Mouse (Mus musculus) gastrocnemius, adult 2 months (tissue): ENCODE results near the gene Rsph14. TPM values are rescaled to one million over a fixed set of nuclear protein-coding genes. Genes with fewer than 3 reads are reported as not detected.

Source experiments
- DNase-seq: peaks from one replicate; pipeline ENCODE4 v3.0.0; 2022
- H3K27ac ChIP-seq: fragments of 200-600 bp; 2 replicates; pipeline ENCODE4 v1.8.1; 2022; ENCODE audit warnings: mild to moderate bottlenecking
- H3K4me3 ChIP-seq: fragments of 200-600 bp; 2 replicates; pipeline ENCODE4 v1.8.1; 2022; ENCODE audit warnings: mild to moderate bottlenecking, moderate library complexity
- CTCF ChIP-seq: fragments of 200-600 bp; IDR thresholded peaks from 2 replicates; pipeline ENCODE4 v1.8.1; 2022; ENCODE audit warnings: antibody characterized with exemption, mild to moderate bottlenecking, moderate library complexity
- intact Hi-C: fragments of 180-260 bp; cut with DNase I; formaldehyde crosslinking; loops from one replicate; pipeline ENCODE4 v1.15.1; 2025
- long read RNA-seq, 2 experiments: library from polyadenylated mRNA; stranded (forward); transcript quantifications; one replicate each; pipeline ENCODE4 v2.0.0; 2021
- total RNA-seq, 2 experiments: library from RNA; stranded (reverse); gene quantifications; 2 replicates each; pipeline ENCODE4 v1.2.3; 2021

Gene Rsph14
- total RNA-seq = not detected
- long read RNA-seq, experiment 1 = 0 reads
- long read RNA-seq, experiment 2 = 0 reads

DNA sequence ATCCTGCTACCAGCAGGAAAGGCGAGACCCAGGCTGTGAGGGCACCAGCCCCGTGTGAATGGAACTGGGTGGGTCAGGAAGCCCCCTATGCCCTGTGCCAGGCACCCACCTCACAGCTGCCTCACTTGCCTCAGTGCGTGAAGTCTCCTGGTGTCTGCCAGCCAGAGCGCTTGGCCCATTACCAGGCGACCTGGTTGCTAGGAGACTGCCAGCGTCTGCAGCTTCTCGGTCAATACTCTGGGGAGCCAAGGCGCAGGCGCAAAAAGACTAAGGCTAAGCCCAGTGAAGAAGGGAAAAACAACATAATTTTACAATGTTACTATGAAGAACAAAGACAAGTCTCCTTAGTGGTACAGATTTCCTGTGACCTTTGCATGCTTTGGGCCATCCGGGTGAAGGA lies at the start of gene Rsph14:
TSS of gene Rsph14 (minus strand) at position 192 of the 400 bp plus-strand sequence.
- peak within 1 kb of the TSS; percentile 23 for H3K4me3 ChIP-seq
- no peak for TF ChIP-seq CTCF
- no peak within 1 kb of the TSS for H3K27ac ChIP-seq
- peak; percentile 89 for DNase-seq
- intact Hi-C loops = no loop called here

DNA sequence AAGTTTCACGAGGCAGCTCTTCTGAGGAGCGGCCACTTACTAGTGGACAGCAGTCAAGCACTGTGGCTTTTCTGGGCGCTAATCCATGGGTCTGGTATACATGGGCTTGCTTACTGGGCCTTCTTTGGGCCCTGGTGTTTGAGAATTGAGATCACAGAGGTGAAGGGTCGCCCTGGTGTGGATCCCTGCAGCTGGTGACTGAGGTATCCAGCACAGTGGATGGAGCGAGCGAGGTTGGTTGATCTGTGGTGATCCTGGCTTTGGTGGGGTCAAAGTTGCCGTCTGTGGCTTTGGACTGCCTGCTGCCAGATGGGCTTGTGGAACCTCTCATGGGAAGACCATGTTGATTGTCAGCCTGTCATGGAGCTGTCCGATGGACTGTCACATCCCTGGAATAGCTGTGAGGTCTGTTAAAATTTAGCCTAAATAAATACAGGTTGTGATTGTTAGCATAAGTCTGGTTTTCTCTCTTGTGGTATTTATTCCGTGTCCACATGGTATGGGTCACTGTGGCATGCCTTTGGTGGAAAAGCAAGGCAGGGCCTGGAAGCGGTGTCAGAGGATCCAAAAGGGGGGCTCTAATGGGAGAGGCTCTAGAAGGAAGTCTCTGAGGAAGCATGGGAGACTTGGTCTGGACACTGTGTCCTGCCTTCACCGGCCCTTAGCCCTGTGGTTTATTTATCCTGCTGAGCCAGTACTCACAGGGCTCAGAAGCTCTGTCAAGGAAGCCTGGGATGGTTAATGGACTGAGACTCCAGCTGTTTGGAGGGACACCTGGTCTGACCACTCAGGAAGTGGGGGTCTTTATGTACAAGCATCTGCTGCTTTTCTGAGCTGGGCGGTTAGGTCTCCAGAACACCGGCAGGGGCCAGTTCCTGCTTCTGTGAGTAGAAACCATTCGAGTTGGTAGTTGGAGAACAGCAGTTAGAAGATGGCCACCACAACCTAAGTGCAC lies 46.1 kb upstream of the Rsph14 start:
- H3K4me3 ChIP-seq = no peak overlapping the region
- H3K27ac ChIP-seq = no peak overlapping the region
- intact Hi-C loops = no loop called here
- no peak for TF ChIP-seq CTCF
- no peak for DNase-seq

DNA sequence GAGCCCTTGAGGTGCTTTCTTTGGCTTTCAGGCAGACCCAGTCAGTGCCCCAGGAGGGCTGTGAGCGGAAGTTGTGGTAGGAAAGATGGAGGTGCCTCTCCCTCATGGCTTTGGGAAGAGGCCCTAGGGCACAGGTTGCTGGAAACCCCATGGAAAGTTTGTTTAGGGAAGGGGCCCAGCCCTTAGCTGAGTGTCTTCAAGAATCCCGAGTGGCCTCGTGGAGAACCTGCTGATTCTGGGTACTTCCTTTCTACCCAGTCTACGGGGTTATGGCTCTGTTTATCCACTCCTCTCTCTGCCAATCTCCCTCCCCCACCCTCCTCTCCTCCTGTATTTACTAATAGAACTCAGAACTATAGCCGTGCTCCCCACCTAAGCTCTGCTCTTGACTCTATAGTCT lies 43.3 kb upstream of the Rsph14 start:
- Histone ChIP-seq H3K4me3 (no peak overlapping the region), H3K27ac (no peak overlapping the region)
- DNase-seq = no peak
- intact Hi-C loops = no loop called here
- no peak for TF ChIP-seq CTCF

DNA sequence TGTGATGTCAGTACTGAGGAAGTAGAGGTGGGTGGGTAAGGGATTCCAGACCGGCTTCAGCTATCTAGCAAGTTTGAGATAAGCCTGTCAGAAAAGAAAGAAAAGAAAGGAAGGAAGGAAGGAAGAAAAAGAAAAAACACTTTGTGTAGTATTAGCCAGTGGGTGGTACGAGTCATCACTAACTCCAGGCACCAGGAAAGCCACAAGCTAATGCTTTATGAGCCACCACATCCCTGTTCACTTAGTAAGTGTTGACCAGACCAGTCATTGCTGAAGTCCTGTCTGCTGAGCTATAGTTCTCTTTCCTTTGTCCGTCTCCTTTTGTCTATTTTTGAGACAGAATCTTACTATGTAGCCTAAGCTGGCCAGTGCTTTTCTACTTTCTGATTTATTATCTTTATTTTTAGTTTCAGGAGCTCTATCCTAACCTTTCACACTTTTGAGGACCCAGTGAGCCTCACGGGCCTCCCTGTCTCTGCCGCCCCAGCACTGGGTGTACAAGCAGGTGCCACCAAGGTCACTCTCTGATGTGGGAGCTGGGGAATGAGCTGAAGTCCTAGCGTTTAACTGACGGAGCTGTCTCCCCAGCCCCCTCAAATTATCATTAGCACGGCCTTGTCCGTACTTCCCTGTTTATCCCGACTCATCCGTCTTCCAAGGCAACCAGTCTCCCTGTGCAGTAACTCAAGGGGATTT lies 38.0 kb upstream of the Rsph14 start:
- TF ChIP-seq CTCF = no peak
- intact Hi-C loops = no loop called here
- Histone ChIP-seq H3K4me3 (no peak overlapping the region), H3K27ac (no peak overlapping the region)
- no peak for DNase-seq

DNA sequence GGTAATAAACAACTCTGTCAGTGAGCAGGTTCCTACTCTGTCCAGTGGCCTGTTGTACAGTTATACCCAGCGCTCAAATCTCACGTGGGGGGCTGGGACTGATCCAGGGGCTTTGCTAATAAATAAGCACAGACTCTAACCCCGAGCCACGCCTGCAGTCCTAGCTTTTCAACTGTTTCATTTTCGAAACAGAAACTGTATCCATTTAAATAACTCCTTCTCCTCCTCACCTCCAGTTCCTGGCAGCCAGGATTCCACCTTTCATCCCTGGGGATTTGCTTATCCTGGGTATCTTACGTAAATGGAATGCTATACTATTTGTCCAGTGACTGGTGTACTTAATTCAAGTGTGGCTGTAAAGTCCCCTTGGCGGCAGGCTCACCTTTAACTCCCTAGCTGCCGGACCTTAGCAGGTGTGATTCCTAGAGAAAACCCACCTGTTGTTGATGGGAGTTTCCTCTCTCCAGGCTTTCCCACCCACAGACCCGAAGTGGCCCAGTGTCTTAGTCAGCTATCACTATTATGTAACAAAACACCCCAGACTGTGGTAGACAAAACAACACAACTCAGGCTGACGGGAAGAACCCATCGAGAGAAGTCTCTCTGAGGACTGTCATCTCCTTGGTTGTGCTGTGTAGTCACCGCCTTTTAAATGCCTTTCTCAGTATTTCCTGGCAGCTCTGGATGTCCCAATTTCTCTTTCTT lies 36.4 kb upstream of the Rsph14 start:
- intact Hi-C loops = no loop called here
- no peak for TF ChIP-seq CTCF
- no peak for DNase-seq
- no peak overlapping the region; the same call in 1 of the 2 replicates for H3K27ac ChIP-seq
- H3K4me3 ChIP-seq = peak overlapping the region; percentile 8

DNA sequence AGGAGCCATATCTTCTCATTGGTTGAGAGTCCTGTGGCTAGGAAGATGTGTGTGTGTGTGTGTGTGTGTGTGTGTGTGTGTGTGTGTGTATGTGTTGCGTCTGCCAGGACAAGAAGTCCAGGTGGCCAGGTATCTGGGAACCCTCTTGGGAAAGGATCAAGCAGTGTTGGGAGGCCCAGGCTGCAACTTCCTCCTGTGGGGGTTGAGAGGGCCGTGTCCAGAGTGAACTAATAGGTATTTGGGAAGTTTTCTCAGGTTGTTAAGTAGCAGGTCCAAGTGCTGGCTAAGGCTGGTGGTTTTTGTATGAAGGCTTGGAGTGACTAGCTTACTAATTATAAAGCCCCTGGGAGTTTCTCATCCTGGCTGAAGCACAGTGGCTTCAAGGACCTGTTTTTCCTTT lies 35.7 kb upstream of the Rsph14 start:
- no peak for TF ChIP-seq CTCF
- H3K27ac ChIP-seq = no peak overlapping the region; the same call in 1 of the 2 replicates
- H3K4me3 ChIP-seq = no peak overlapping the region
- DNase-seq = no peak
- intact Hi-C loops = no loop called here

DNA sequence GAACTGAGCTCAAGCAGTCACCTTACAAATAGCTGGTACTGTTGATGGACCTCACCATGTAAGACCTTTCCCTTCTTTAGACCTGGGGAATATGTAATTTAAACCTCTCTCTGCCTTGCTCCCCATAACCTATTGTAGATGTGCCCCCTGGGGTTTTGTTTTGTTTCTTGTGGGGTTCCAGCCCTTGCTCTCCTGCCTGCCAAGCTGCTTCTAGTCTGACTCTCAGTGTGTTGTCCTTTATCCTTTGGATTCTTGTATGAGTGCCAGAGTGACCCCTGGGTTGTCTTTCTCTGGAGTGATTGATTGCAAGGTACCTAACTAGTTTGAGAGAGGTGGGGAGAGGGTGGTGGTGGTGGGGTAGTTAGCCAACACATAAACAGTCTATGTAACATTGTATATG lies 35.1 kb upstream of the Rsph14 start:
- no peak for TF ChIP-seq CTCF
- no peak for DNase-seq
- H3K27ac ChIP-seq = no peak overlapping the region
- no peak overlapping the region for H3K4me3 ChIP-seq
- intact Hi-C loops = no loop called here

DNA sequence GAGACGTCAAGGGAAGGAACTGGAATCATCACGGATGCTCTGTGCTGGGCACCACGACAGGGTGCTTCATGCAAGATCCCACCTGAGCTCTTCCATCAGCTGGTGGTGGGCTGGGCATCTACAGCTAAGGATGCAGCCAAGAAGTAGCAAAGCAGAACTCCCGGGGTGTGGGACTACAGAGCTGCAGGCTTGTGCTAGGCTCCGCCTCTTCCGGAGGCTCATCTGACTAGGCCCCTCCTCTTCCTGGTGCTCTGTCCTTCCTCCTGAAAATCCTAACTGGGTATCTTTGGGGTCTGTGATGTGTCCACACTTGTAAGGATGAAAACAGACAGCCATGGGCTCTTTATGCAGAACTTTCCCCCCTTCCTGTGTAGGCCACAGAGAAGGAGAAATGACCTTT lies 33.3 kb upstream of the Rsph14 start:
- H3K4me3 ChIP-seq = no peak overlapping the region
- no peak for DNase-seq
- no peak overlapping the region for H3K27ac ChIP-seq
- intact Hi-C loops = no loop called here
- no peak for TF ChIP-seq CTCF

DNA sequence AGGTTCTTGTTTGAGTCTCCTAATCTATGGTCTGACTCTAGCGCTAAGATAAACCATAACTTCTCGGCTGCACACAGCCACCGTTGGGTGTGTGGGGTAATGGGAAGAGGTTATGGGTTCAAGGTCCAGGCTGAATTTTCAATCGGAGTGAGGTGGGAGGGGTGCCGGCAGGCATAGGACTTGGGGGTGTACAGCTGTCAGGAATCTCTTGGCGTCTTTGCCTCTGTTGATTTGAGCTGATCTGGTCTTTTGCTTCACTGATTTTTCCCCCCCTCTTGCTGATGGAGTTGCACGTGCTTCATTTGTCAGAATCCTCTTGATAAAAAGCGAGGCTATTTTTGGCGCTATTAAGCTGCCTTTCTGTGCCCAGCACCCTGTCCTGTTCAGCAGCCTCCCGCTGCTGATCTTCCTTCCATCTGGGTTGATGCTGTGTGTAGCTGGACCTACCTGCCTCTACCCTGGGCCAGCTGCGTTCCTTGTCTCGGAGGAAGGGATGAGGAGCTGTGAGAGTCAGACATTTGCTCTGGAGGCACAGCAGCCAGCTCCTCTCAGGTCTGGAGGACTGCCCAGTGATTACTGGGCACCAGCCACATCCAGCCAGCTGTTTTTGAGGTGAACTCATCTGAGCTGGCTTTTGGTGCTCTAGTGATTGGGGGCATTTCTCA lies 31.0 kb upstream of the Rsph14 start:
- peak; percentile 33 for DNase-seq
- H3K27ac ChIP-seq = peak overlapping the region; percentile 20; the same call in 1 of the 2 replicates
- TF ChIP-seq CTCF = no peak
- intact Hi-C loops = loop anchor here (5.0 kb wide), 1 partner anchor 39 kb away; no protein-coding TSS in a partner anchor
- H3K4me3 ChIP-seq = peak overlapping the region; percentile 93

DNA sequence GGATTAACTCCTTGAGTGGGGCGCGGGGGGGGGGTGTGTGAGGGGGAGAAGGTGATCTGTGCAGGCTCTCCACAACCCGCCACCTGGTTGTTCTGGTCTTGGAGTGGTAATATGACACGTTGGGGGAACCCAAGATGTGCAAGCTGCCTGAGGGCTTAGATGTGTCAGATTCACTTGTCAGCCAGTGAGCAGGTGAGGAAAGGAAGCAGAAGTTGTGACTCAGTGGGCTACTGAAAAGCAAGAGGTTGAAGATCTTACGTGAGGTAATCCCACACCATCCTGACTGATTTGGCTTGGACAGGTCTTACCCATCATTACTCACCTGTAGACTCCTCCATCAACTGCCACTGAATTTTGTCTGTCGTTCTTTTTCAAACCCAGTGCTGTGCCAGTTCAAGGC lies 30.2 kb upstream of the Rsph14 start:
- intact Hi-C loops = loop anchor here (5.0 kb wide), 1 partner anchor 40 kb away; no protein-coding TSS in a partner anchor
- peak overlapping the region; percentile 93 for H3K4me3 ChIP-seq
- no peak for TF ChIP-seq CTCF
- no peak for DNase-seq
- no peak overlapping the region for H3K27ac ChIP-seq

DNA sequence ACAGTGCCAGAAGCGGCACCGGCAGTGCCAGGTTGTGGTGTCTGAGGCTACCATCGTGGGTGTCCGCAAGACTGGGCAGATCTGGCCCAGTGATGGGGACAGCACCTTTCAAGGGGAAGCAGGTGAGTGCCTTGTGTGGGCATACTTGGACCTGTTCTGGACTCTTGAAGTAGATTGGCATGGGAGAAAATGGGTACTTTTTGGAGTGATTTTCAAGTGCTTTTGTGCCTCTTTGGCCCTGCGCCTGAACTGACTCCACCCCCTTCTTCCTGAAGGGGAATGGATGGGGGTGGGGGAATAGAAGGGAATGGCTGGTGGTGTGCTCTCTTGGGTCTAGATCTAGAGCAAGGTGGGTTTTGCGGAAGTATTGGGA lies 29.8 kb upstream of the Rsph14 start:
- no peak for DNase-seq
- intact Hi-C loops = loop anchor here (5.0 kb wide), 1 partner anchor 40 kb away; no protein-coding TSS in a partner anchor
- peak overlapping the region; percentile 56; the same call in 1 of the 2 replicates for H3K27ac ChIP-seq
- TF ChIP-seq CTCF = no peak
- peak overlapping the region; percentile 93 for H3K4me3 ChIP-seq
